ENCODE assay signal across 22 mouse cellular contexts in the genomic region with DNA sequence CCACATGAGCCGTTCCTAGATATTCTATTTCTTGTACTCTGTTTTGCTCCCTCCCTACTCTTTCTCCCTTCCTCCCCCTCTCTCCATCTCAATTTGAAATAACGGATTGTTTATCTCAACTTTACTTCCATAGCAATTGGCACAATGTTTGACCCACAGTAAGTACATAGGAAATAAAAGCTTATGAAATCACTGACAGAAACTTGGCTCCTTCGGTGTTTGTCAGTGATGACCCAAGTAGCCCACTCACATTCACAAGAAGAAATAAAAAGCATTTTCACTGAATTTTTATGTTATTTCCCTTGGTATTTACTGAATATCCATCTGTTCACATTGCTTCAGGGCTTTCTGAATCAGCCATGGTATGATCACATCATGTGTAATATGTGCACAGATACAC.
"Had no signal": no experiment of that assay in that cellular context is flagged by ENCODE, and none has a peak within 500 bp of the region (broad histone marks: within the 10 kb centered on the region; RNA-seq: fewer than 3 reads in every experiment).

No protein-coding gene starts in this region.

- H3K27ac ChIP-seq: intestine, embryonic 15.5 days; limb, embryonic 12.5 days; limb, embryonic 15.5 days; liver, embryonic 14.5 days; midbrain, embryonic 12.5 days; midbrain, embryonic 15.5 days; neural tube, embryonic 12.5 days; neural tube, embryonic 15.5 days; stomach, postnatal 0 days had no signal

- H3K9ac ChIP-seq: intestine, embryonic 15.5 days; limb, embryonic 12.5 days; limb, embryonic 15.5 days; liver, embryonic 14.5 days; liver, postnatal 0 days; midbrain, embryonic 12.5 days; midbrain, embryonic 15.5 days; neural tube, embryonic 12.5 days; neural tube, embryonic 15.5 days had no signal

- H3K27me3 ChIP-seq: intestine, embryonic 15.5 days; limb, embryonic 12.5 days; limb, embryonic 15.5 days; midbrain, embryonic 12.5 days; midbrain, embryonic 15.5 days; neural tube, embryonic 12.5 days; neural tube, embryonic 15.5 days had no signal

- H3K4me3 ChIP-seq: intestine, embryonic 15.5 days; limb, embryonic 12.5 days; limb, embryonic 15.5 days; midbrain, embryonic 12.5 days; midbrain, embryonic 15.5 days; neural tube, embryonic 12.5 days; neural tube, embryonic 15.5 days had no signal

- DNase-seq: kidney, adult 11 months; kidney, adult 9 months; kidney, postnatal 4 days; left cerebral cortex, postnatal 4 days; liver, postnatal 0 days; lung, postnatal 4 days; right cerebral cortex, adult 18-20 months; right cerebral cortex, postnatal 14 days; right cerebral cortex, postnatal 4 days; thymus, adult 2 months; thymus, postnatal 14 days; thymus, postnatal 4 days had no signal

- H3K4me2 ChIP-seq: intestine, embryonic 15.5 days; limb, embryonic 12.5 days; limb, embryonic 15.5 days; liver, embryonic 11.5 days; midbrain, embryonic 12.5 days; midbrain, embryonic 15.5 days; neural tube, embryonic 12.5 days; neural tube, embryonic 15.5 days had no signal

- H3K4me1 ChIP-seq: intestine, embryonic 15.5 days; limb, embryonic 12.5 days; limb, embryonic 15.5 days; midbrain, embryonic 12.5 days; midbrain, embryonic 15.5 days; neural tube, embryonic 12.5 days; neural tube, embryonic 15.5 days had no signal

- H3K9me3 ChIP-seq: intestine, embryonic 15.5 days; limb, embryonic 12.5 days; limb, embryonic 15.5 days; midbrain, embryonic 12.5 days; midbrain, embryonic 15.5 days; neural tube, embryonic 12.5 days; neural tube, embryonic 15.5 days had no signal

- H3K36me3 ChIP-seq: intestine, embryonic 15.5 days; limb, embryonic 12.5 days; limb, embryonic 15.5 days; midbrain, embryonic 12.5 days; midbrain, embryonic 15.5 days; neural tube, embryonic 12.5 days; neural tube, embryonic 15.5 days had no signal

- ATAC-seq: intestine, embryonic 15.5 days; liver, postnatal 0 days; midbrain, embryonic 15.5 days had no signal
